ENCODE assay signal across 10 mouse cellular contexts in the genomic region with DNA sequence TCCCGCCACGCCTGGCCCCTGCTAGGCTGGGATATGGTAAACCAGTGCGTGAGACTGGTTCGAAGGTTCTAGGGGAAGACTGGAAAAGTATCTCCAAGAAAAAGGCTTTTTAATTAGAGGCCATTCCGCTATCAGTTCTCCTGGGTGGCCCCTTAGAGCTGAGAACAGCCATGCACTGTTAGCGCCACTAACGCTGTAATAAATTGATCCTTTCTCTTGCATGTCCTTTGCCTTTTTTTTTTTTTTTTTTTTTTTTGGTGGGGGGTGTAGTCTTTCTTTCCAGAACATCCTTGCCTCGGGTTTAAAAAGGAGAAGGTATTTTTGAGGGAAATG. TPM values are rescaled to one million over a fixed set of nuclear protein-coding genes. Genes with fewer than 3 reads are reported as not detected.
DNase-seq lines count a peak whose midpoint lies in the region; ATAC-seq and TF ChIP-seq lines count a peak whose summit lies in the region.
"Had no signal": no experiment of that assay in that cellular context is flagged by ENCODE, and none has a peak within 500 bp of the region (broad histone marks: within the 10 kb centered on the region; RNA-seq: fewer than 3 reads in every experiment).

No protein-coding gene starts in this region.

- H3K9ac ChIP-seq in liver, embryonic 11.5 days (ENCODE audit: low read depth, low read length): no peak overlapping the region
- no peak overlapping the region for H3K9ac ChIP-seq in liver, embryonic 12.5 days
- H3K9ac ChIP-seq in forebrain, embryonic 12.5 days: peak overlapping the region; percentile 36; the same call in 1 of the 2 replicates
- peak overlapping the region; percentile 43; the same call in 1 of the 2 replicates for H3K9ac ChIP-seq in intestine, embryonic 16.5 days (ENCODE audit: low read depth, low read length)
- H3K9ac ChIP-seq in neural tube, embryonic 13.5 days: no peak overlapping the region

- no peak for ATAC-seq in liver, embryonic 11.5 days (replicated peaks; ENCODE audit: low FRiP score)
- no peak for ATAC-seq in liver, embryonic 12.5 days
- ATAC-seq in forebrain, embryonic 12.5 days (ENCODE audit: low FRiP score): peak; percentile 45; the same call in 1 of the 2 replicates
- ATAC-seq in intestine, embryonic 16.5 days: peak; percentile 25; the same call in 1 of the 2 replicates
- ATAC-seq in neural tube, embryonic 13.5 days (ENCODE audit: low read depth): no peak

- H3K27ac ChIP-seq in liver, embryonic 11.5 days (ENCODE audit: low read depth, low read length): no peak overlapping the region
- H3K27ac ChIP-seq in liver, embryonic 12.5 days: no peak overlapping the region
- H3K27ac ChIP-seq in forebrain, embryonic 12.5 days: no peak overlapping the region
- H3K27ac ChIP-seq in intestine, embryonic 16.5 days (ENCODE audit: low read length): no peak overlapping the region
- no peak overlapping the region for H3K27ac ChIP-seq in neural tube, embryonic 13.5 days (replicated peaks)
- no peak overlapping the region for H3K27ac ChIP-seq in thymus, adult 2 months (ENCODE audit: control insufficient read depth, insufficient read depth, low read length)
- H3K27ac ChIP-seq: macrophage had no signal

- peak overlapping the region; percentile 1; the same call in 1 of the 2 replicates for H3K4me2 ChIP-seq in liver, embryonic 11.5 days
- no peak overlapping the region; the same call in 1 of the 2 replicates for H3K4me2 ChIP-seq in liver, embryonic 12.5 days
- peak overlapping the region; percentile 36 for H3K4me2 ChIP-seq in forebrain, embryonic 12.5 days
- H3K4me2 ChIP-seq in intestine, embryonic 16.5 days (ENCODE audit: low read depth, low read length): peak overlapping the region; percentile 34
- peak overlapping the region; percentile 37 for H3K4me2 ChIP-seq in neural tube, embryonic 13.5 days

- no peak for TF ChIP-seq CTCF in thymus, adult 2 months (IDR thresholded peaks at IDR 0.05; ENCODE audit: borderline replicate concordance, control insufficient read depth, extremely low read depth, insufficient read depth, low read length, poor library complexity)

- H3K36me3 ChIP-seq in liver, embryonic 11.5 days (ENCODE audit: control insufficient read depth, insufficient read depth, low read length): no peaks in the 10 kb centered on the region
- no peaks in the 10 kb centered on the region for H3K36me3 ChIP-seq in liver, embryonic 12.5 days
- H3K36me3 ChIP-seq in forebrain, embryonic 12.5 days (replicated peaks): no peaks in the 10 kb centered on the region
- H3K36me3 ChIP-seq in intestine, embryonic 16.5 days (ENCODE audit: control insufficient read depth, insufficient read depth, low read length): no peaks in the 10 kb centered on the region
- H3K36me3 ChIP-seq in neural tube, embryonic 13.5 days: no peaks in the 10 kb centered on the region
- H3K36me3 ChIP-seq in thymus, adult 2 months (ENCODE audit: control insufficient read depth, insufficient read depth, low read length): no peaks in the 10 kb centered on the region

- H3K27me3 ChIP-seq in liver, embryonic 11.5 days (replicated peaks; ENCODE audit: control insufficient read depth, insufficient read depth, low read length): no peaks in the 10 kb centered on the region
- H3K27me3 ChIP-seq in liver, embryonic 12.5 days (replicated peaks): peaks cover 15% of the 10 kb centered on the region; the same call in 1 of the 2 replicates
- peaks cover 56% of the 10 kb centered on the region for H3K27me3 ChIP-seq in forebrain, embryonic 12.5 days
- H3K27me3 ChIP-seq in intestine, embryonic 16.5 days (replicated peaks; ENCODE audit: control insufficient read depth, insufficient read depth, low read length): no peaks in the 10 kb centered on the region
- 0 out of 2 replicates have a peak, but pooled peaks cover 5% of the 10 kb centered on the region for H3K27me3 ChIP-seq in neural tube, embryonic 13.5 days
- no peaks in the 10 kb centered on the region for H3K27me3 ChIP-seq in thymus, adult 2 months (ENCODE audit: control insufficient read depth, insufficient read depth, low read length)

- 35% methylated on average over 8 of the region's 8 CpGs for WGBS in liver, embryonic 11.5 days
- 32% methylated on average over 8 of the region's 8 CpGs for WGBS in liver, embryonic 12.5 days (ENCODE audit: insufficient replicate concordance)
- WGBS in forebrain, embryonic 12.5 days: 17% methylated on average over 8 of the region's 8 CpGs
- WGBS in intestine, embryonic 16.5 days: 30% methylated on average over 8 of the region's 8 CpGs
- 33% methylated on average over 8 of the region's 8 CpGs for WGBS in neural tube, embryonic 13.5 days
- 88% methylated on average over 8 of the region's 8 CpGs for WGBS in thymus, adult 2 months

- DNase-seq in liver, embryonic 11.5 days (ENCODE audit: low spot score): no peak
- no peak for DNase-seq in thymus, adult 2 months
- no peak for DNase-seq in urinary bladder, postnatal 10 days (ENCODE audit: low spot score)
- DNase-seq in ovary, postnatal 14 days (ENCODE audit: low spot score): no peak
- DNase-seq: thymus, postnatal 14 days had no signal

- no peaks in the 10 kb centered on the region for H3K9me3 ChIP-seq in liver, embryonic 11.5 days (ENCODE audit: control insufficient read depth, low read length)
- H3K9me3 ChIP-seq in liver, embryonic 12.5 days (replicated peaks): no peaks in the 10 kb centered on the region
- H3K9me3 ChIP-seq in forebrain, embryonic 12.5 days: no peaks in the 10 kb centered on the region
- H3K9me3 ChIP-seq in intestine, embryonic 16.5 days (ENCODE audit: control insufficient read depth, low read length): no peaks in the 10 kb centered on the region
- no peaks in the 10 kb centered on the region for H3K9me3 ChIP-seq in neural tube, embryonic 13.5 days

- no peaks in the 10 kb centered on the region for H3K4me1 ChIP-seq in liver, embryonic 11.5 days (replicated peaks; ENCODE audit: control insufficient read depth, insufficient read depth, low read length)
- H3K4me1 ChIP-seq in liver, embryonic 12.5 days: 0 out of 2 replicates have a peak, but pooled peaks cover 10% of the 10 kb centered on the region
- H3K4me1 ChIP-seq in forebrain, embryonic 12.5 days: peaks cover 13% of the 10 kb centered on the region
- H3K4me1 ChIP-seq in intestine, embryonic 16.5 days (ENCODE audit: control insufficient read depth, insufficient read depth, low read length): peaks cover 10% of the 10 kb centered on the region
- H3K4me1 ChIP-seq in neural tube, embryonic 13.5 days (replicated peaks): peaks cover 30% of the 10 kb centered on the region
- H3K4me1 ChIP-seq in thymus, adult 2 months (replicated peaks; ENCODE audit: control insufficient read depth, insufficient read depth, low read length): 0 out of 2 replicates have a peak, but pooled peaks cover 4% of the 10 kb centered on the region

- TF ChIP-seq POLR2A in thymus, adult 2 months (IDR thresholded peaks at IDR 0.05; ENCODE audit: control insufficient read depth, extremely low read depth, insufficient read depth, low read length, poor library complexity): no peak

- no peak overlapping the region for H3K4me3 ChIP-seq in liver, embryonic 11.5 days (ENCODE audit: low read depth, low read length)
- no peak overlapping the region for H3K4me3 ChIP-seq in liver, embryonic 12.5 days
- H3K4me3 ChIP-seq in forebrain, embryonic 12.5 days (replicated peaks): no peak overlapping the region
- peak overlapping the region; percentile 9; the same call in 1 of the 2 replicates for H3K4me3 ChIP-seq in intestine, embryonic 16.5 days (ENCODE audit: low read length)
- H3K4me3 ChIP-seq in neural tube, embryonic 13.5 days: no peak overlapping the region
- H3K4me3 ChIP-seq in thymus, adult 2 months (ENCODE audit: control insufficient read depth, insufficient read depth, low read length): no peak overlapping the region

RNA-seq across cellular contexts. Expression of gene Basp1, which starts 32.6 kb away (rescaled TPM):
- polyA plus RNA-seq in liver, embryonic 11.5 days (2014; fragmentation: Nextera tagmentation; extraction: Ambion mirVana): 12.8 and 13.2 TPM in 2 replicates
- 9.6 and 10.8 TPM in 2 replicates for polyA plus RNA-seq in liver, embryonic 12.5 days (2016; fragmentation: Nextera tagmentation; extraction: Ambion mirVana)
- 154 and 231 TPM in 2 replicates for polyA plus RNA-seq in forebrain, embryonic 12.5 days (2016; fragmentation: Nextera tagmentation; extraction: Ambion mirVana)
- polyA plus RNA-seq in intestine, embryonic 16.5 days (2015; fragmentation: Nextera tagmentation; extraction: Ambion mirVana): 6.5 and 7.6 TPM in 2 replicates
- polyA plus RNA-seq in neural tube, embryonic 13.5 days (2015; fragmentation: Nextera tagmentation; extraction: Ambion mirVana): 311 and 351 TPM in 2 replicates
- 13.9 and 18.1 TPM in 2 replicates for polyA plus RNA-seq in thymus, adult 2 months (2012; rRNA removed)

Comparison
In these comparisons a context has a peak if more than half of its experiments do, and no peak if none do; other contexts are left out.
1. ATAC-seq: peak in forebrain, embryonic 12.5 days (single experiment) and intestine, embryonic 16.5 days (single experiment); none in liver, embryonic 11.5 days (single experiment), liver, embryonic 12.5 days (single experiment) and neural tube, embryonic 13.5 days (single experiment).
2. H3K9ac ChIP-seq: peak in forebrain, embryonic 12.5 days (single experiment) and intestine, embryonic 16.5 days (single experiment); none in liver, embryonic 11.5 days (single experiment), liver, embryonic 12.5 days (single experiment) and neural tube, embryonic 13.5 days (single experiment).